Mouse (Mus musculus) neural tube, embryonic 15.5 days (tissue): ENCODE results near the gene Mrln. TPM values are rescaled to one million over a fixed set of nuclear protein-coding genes. Genes with fewer than 3 reads are reported as not detected.
"Not testable (repeated sequence)": the region's sequence is repeated elsewhere in the genome, so short reads cannot be mapped to it uniquely, and the experiment has no call there.

ENCODE experiments used
- ATAC-seq: fragments of 200-750 bp; cut with Nextera tagmentation; 2 replicates; pipeline ENCODE4 v1.8.0; 2017; ENCODE audit warnings: mild to moderate bottlenecking, moderate TSS enrichment, moderate library complexity; ENCODE audit not compliant: low FRiP score
- H3K27ac ChIP-seq: fragments of 300-500 bp; sonication (generic); replicated peaks from 2 replicates; pipeline ENCODE4 v1.5.1; 2015; ENCODE audit warnings: mild to moderate bottlenecking, inconsistent platforms
- H3K27me3 ChIP-seq: fragments of 300-500 bp; sonication (generic); replicated peaks from 2 replicates; pipeline ENCODE4 v1.6.1; 2015; ENCODE audit warnings: inconsistent platforms
- H3K36me3 ChIP-seq: fragments of 300-500 bp; sonication (generic); 2 replicates; pipeline ENCODE4 v1.6.1; 2015; ENCODE audit warnings: inconsistent platforms
- H3K4me1 ChIP-seq: fragments of 300-500 bp; sonication (generic); 2 replicates; pipeline ENCODE4 v1.6.1; 2015; ENCODE audit warnings: inconsistent platforms
- H3K4me2 ChIP-seq: fragments of 300-500 bp; sonication (generic); 2 replicates; pipeline ENCODE4 v1.6.1; 2015; ENCODE audit warnings: inconsistent platforms, mild to moderate bottlenecking, moderate library complexity
- H3K4me3 ChIP-seq: fragments of 300-500 bp; sonication (generic); replicated peaks from 2 replicates; pipeline ENCODE4 v1.5.1; 2015; ENCODE audit warnings: mild to moderate bottlenecking, inconsistent platforms
- H3K9ac ChIP-seq: fragments of 300-500 bp; sonication (generic); replicated peaks from 2 replicates; pipeline ENCODE4 v1.6.1; 2015; ENCODE audit warnings: mild to moderate bottlenecking, inconsistent platforms
- H3K9me3 ChIP-seq: fragments of 300-500 bp; sonication (generic); replicated peaks from 2 replicates; pipeline ENCODE4 v1.6.1; 2016; ENCODE audit warnings: inconsistent platforms
- WGBS: fragments of 180-500 bp; shearing (Covaris S2); methylation state at CpG from one replicate; pipeline ENCODE4 v1.1.7; 2015; ENCODE audit warnings: mixed read lengths; 5-methylcytosine and 5-hydroxymethylcytosine counted together
- polyA plus RNA-seq: library from polyadenylated mRNA; unstranded; fragments of >200 nt; fragmentation: Nextera tagmentation; extraction: Ambion mirVana; gene quantifications from 2 replicates; pipeline ENCODE4 v1.2.1, GENCODE M21; 2015

Gene Mrln
- polyA plus RNA-seq, 1 experiment from 2014 or later = 4.4 TPM

GRCm38 (mm10) chr10:70196666-70197065 lies 7.8 kb upstream of the Mrln start:
- Histone ChIP-seq H3K27me3 (no peaks in the 10 kb centered on the region), H3K36me3 (peaks cover 13% of the 10 kb centered on the region), H3K9ac (no peak overlapping the region), H3K4me3 (no peak overlapping the region), H3K4me2 (no peak overlapping the region), H3K4me1 (no peaks in the 10 kb centered on the region), H3K27ac (no peak overlapping the region), H3K9me3 (no peaks in the 10 kb centered on the region)
- no peak for ATAC-seq
- 91% methylated on average over 6 of the region's 6 CpGs for WGBS

GRCm38 (mm10) chr10:70197601-70198000 lies 6.9 kb upstream of the Mrln start:
- H3K4me2 ChIP-seq = no peak overlapping the region
- no peak overlapping the region for H3K9ac ChIP-seq
- H3K27ac ChIP-seq = no peak overlapping the region
- no peak for ATAC-seq
- no peaks in the 10 kb centered on the region for H3K4me1 ChIP-seq
- H3K27me3 ChIP-seq = no peaks in the 10 kb centered on the region
- WGBS = 79% methylated on average over 2 of the region's 2 CpGs
- no peak overlapping the region for H3K4me3 ChIP-seq
- H3K36me3 ChIP-seq = peaks cover 10% of the 10 kb centered on the region
- no peaks in the 10 kb centered on the region for H3K9me3 ChIP-seq

GRCm38 (mm10) chr10:70198012-70198411 lies 6.5 kb upstream of the Mrln start:
- no peak overlapping the region for H3K9ac ChIP-seq
- ATAC-seq = no peak

GRCm38 (mm10) chr10:70198951-70199463 lies 5.5 kb upstream of the Mrln start:
- WGBS = 94% methylated on average over 7 of the region's 7 CpGs
- Histone ChIP-seq H3K9ac (no peak overlapping the region), H3K4me2 (no peak overlapping the region), H3K4me3 (no peak overlapping the region), H3K36me3 (0 out of 2 replicates have a peak, but pooled peaks cover under 1% of the 10 kb centered on the region), H3K9me3 (no peaks in the 10 kb centered on the region), H3K4me1 (no peaks in the 10 kb centered on the region), H3K27me3 (no peaks in the 10 kb centered on the region), H3K27ac (no peak overlapping the region)
- no peak for ATAC-seq

More at GRCm38 (mm10) chr10:70198012-70198411, 6.5 kb upstream of the Mrln start:
- Histone ChIP-seq H3K4me2 (no peak overlapping the region), H3K36me3 (peaks cover 7% of the 10 kb centered on the region; the same call in 1 of the 2 replicates), H3K9me3 (no peaks in the 10 kb centered on the region), H3K27me3 (no peaks in the 10 kb centered on the region), H3K27ac (no peak overlapping the region), H3K4me1 (no peaks in the 10 kb centered on the region), H3K4me3 (no peak overlapping the region)
- WGBS = 78% methylated on average over 6 of the region's 6 CpGs

- 0 out of 2 replicates have a peak, but pooled peaks cover 4% of the 10 kb centered on the region for H3K4me1 ChIP-seq
- H3K27ac ChIP-seq = no peak overlapping the region
- no peaks in the 10 kb centered on the region for H3K9me3 ChIP-seq
- H3K4me3 ChIP-seq = no peak overlapping the region
- H3K4me2 ChIP-seq = no peak overlapping the region
- no peak overlapping the region for H3K9ac ChIP-seq
- WGBS = 86% methylated on average over 6 of the region's 6 CpGs
- no peaks in the 10 kb centered on the region for H3K36me3 ChIP-seq
- no peaks in the 10 kb centered on the region for H3K27me3 ChIP-seq
- no peak for ATAC-seq
Observed at GRCm38 (mm10) chr10:70199466-70200210, 4.8 kb upstream of the Mrln start.

- H3K4me2 ChIP-seq = 0 out of 2 replicates have a peak overlapping the region, but pooled peaks have one; percentile 11
- no peak for ATAC-seq
- H3K4me1 ChIP-seq = peaks cover 9% of the 10 kb centered on the region; the same call in 1 of the 2 replicates
- H3K4me3 ChIP-seq = no peak overlapping the region
- no peak overlapping the region for H3K27ac ChIP-seq
- H3K27me3 ChIP-seq = no peaks in the 10 kb centered on the region
- no peaks in the 10 kb centered on the region for H3K9me3 ChIP-seq
- H3K36me3 ChIP-seq = no peaks in the 10 kb centered on the region
- WGBS = 46% methylated on average over 12 of the region's 12 CpGs
- H3K9ac ChIP-seq = no peak overlapping the region
Observed at GRCm38 (mm10) chr10:70200889-70201500, 3.5 kb upstream of the Mrln start.

- ATAC-seq = no peak
- 85% methylated on average over 9 of the region's 9 CpGs for WGBS
- no peaks in the 10 kb centered on the region for H3K9me3 ChIP-seq
Observed at GRCm38 (mm10) chr10:70211281-70211680, 6.8 kb downstream of the Mrln start.

GRCm38 (mm10) chr10:70220971-70221370 lies 16.5 kb downstream of the Mrln start:
- Histone ChIP-seq H3K9ac (no peak overlapping the region), H3K4me2 (no peak overlapping the region), H3K27me3 (no peaks in the 10 kb centered on the region), H3K9me3 (no peaks in the 10 kb centered on the region), H3K4me3 (no peak overlapping the region), H3K27ac (no peak overlapping the region), H3K4me1 (no peaks in the 10 kb centered on the region), H3K36me3 (no peaks in the 10 kb centered on the region)
- ATAC-seq = no peak
- 62% methylated on average over 5 of the region's 5 CpGs for WGBS

More at GRCm38 (mm10) chr10:70211281-70211680, 6.8 kb downstream of the Mrln start:
- Histone ChIP-seq H3K4me2 (no peak overlapping the region), H3K4me1 (no peaks in the 10 kb centered on the region), H3K9ac (no peak overlapping the region), H3K4me3 (no peak overlapping the region), H3K36me3 (no peaks in the 10 kb centered on the region), H3K27ac (no peak overlapping the region), H3K27me3 (no peaks in the 10 kb centered on the region)

- not testable (repeated sequence) for H3K36me3 ChIP-seq, H3K4me3 ChIP-seq, H3K9ac ChIP-seq, H3K27ac ChIP-seq, H3K9me3 ChIP-seq, H3K4me1 ChIP-seq, H3K4me2 ChIP-seq, ATAC-seq, H3K27me3 ChIP-seq
- 94% methylated on average over 8 of the region's 8 CpGs for WGBS
Observed at GRCm38 (mm10) chr10:70222231-70222630, 17.8 kb downstream of the Mrln start.

GRCm38 (mm10) chr10:70224571-70224970 lies 20.1 kb downstream of the Mrln start:
- no peak overlapping the region for H3K4me3 ChIP-seq
- H3K4me2 ChIP-seq = no peak overlapping the region
- H3K36me3 ChIP-seq = no peaks in the 10 kb centered on the region
- no peaks in the 10 kb centered on the region for H3K27me3 ChIP-seq
- 93% methylated on average over 6 of the region's 6 CpGs for WGBS
- H3K9ac ChIP-seq = no peak overlapping the region
- H3K4me1 ChIP-seq = no peaks in the 10 kb centered on the region
- no peaks in the 10 kb centered on the region for H3K9me3 ChIP-seq
- no peak overlapping the region for H3K27ac ChIP-seq
- no peak for ATAC-seq

- H3K4me3 ChIP-seq = no peak overlapping the region
- H3K4me1 ChIP-seq = no peaks in the 10 kb centered on the region
- H3K27ac ChIP-seq = no peak overlapping the region
- no peaks in the 10 kb centered on the region for H3K27me3 ChIP-seq
- ATAC-seq = no peak
- H3K9ac ChIP-seq = no peak overlapping the region
- no peak overlapping the region for H3K4me2 ChIP-seq
- H3K9me3 ChIP-seq = no peaks in the 10 kb centered on the region
- 78% methylated on average over 6 of the region's 6 CpGs for WGBS
- no peaks in the 10 kb centered on the region for H3K36me3 ChIP-seq
Observed at GRCm38 (mm10) chr10:70225760-70226159, 21.3 kb downstream of the Mrln start.

- Histone ChIP-seq H3K27me3 (no peaks in the 10 kb centered on the region), H3K4me3 (no peak overlapping the region), H3K4me2 (no peak overlapping the region), H3K9me3 (no peaks in the 10 kb centered on the region), H3K36me3 (no peaks in the 10 kb centered on the region), H3K27ac (no peak overlapping the region), H3K4me1 (no peaks in the 10 kb centered on the region), H3K9ac (no peak overlapping the region)
- ATAC-seq = no peak
Observed at GRCm38 (mm10) chr10:70226608-70227007, 22.1 kb downstream of the Mrln start.
